Comparison of ENCODE assay signal across 9 mouse cellular contexts in genomic region chr3:73056492-73057196, GRCm38 (mm10). TPM values are rescaled to one million over a fixed set of nuclear protein-coding genes. Genes with fewer than 3 reads are reported as not detected.
A peak's percentile ranks its signal among the peaks of the same experiment; 100 is the strongest.
DNase-seq lines count a peak whose midpoint lies in the region; ATAC-seq and TF ChIP-seq lines count a peak whose summit lies in the region.
"Had no signal": no experiment of that assay in that cellular context is flagged by ENCODE, and none has a peak within 500 bp of the region (broad histone marks: within the 10 kb centered on the region; RNA-seq: fewer than 3 reads in every experiment).

No protein-coding gene starts in this region.

- no peaks in the 10 kb centered on the region for H3K36me3 ChIP-seq in heart, embryonic 16.5 days (ENCODE audit: control insufficient read depth, insufficient read depth)
- H3K36me3 ChIP-seq in forebrain, embryonic 16.5 days (ENCODE audit: control insufficient read depth, insufficient read depth), result no peaks in the 10 kb centered on the region
- H3K36me3 ChIP-seq in liver, postnatal 0 days (replicated peaks; ENCODE audit: insufficient read depth, low read length), result no peaks in the 10 kb centered on the region

- H3K4me2 ChIP-seq in heart, embryonic 16.5 days (ENCODE audit: low read depth, low read length), result peak overlapping the region; percentile 78
- H3K4me2 ChIP-seq in forebrain, embryonic 16.5 days (ENCODE audit: low read length), result peak overlapping the region; percentile 67
- H3K4me2 ChIP-seq in liver, postnatal 0 days (ENCODE audit: low read depth, low read length), result 0 out of 2 replicates have a peak overlapping the region, but pooled peaks have one; percentile 9

- H3K9me3 ChIP-seq in heart, embryonic 16.5 days (replicated peaks; ENCODE audit: control insufficient read depth, low read length), result no peaks in the 10 kb centered on the region
- H3K9me3 ChIP-seq in forebrain, embryonic 16.5 days (ENCODE audit: control insufficient read depth, low read length), result no peaks in the 10 kb centered on the region
- no peaks in the 10 kb centered on the region for H3K9me3 ChIP-seq in liver, postnatal 0 days (ENCODE audit: low read length)

- peak overlapping the region; percentile 55 for H3K4me3 ChIP-seq in heart, embryonic 16.5 days (ENCODE audit: low read length)
- peak overlapping the region; percentile 73 for H3K4me3 ChIP-seq in forebrain, embryonic 16.5 days (replicated peaks; ENCODE audit: low read length)
- H3K4me3 ChIP-seq in liver, postnatal 0 days (ENCODE audit: low read depth, low read length), result no peak overlapping the region

- peaks cover 46% of the 10 kb centered on the region for H3K27me3 ChIP-seq in heart, embryonic 16.5 days (ENCODE audit: control insufficient read depth, insufficient read depth, low read length)
- H3K27me3 ChIP-seq in forebrain, embryonic 16.5 days (replicated peaks; ENCODE audit: control insufficient read depth, insufficient read depth, low read length), result no peaks in the 10 kb centered on the region
- H3K27me3 ChIP-seq in liver, postnatal 0 days (ENCODE audit: insufficient read depth, low read length), result peaks cover 24% of the 10 kb centered on the region

- H3K27ac ChIP-seq in heart, embryonic 16.5 days (ENCODE audit: low read length), result no peak overlapping the region
- peak overlapping the region; percentile 69 for H3K27ac ChIP-seq in forebrain, embryonic 16.5 days (ENCODE audit: low read length)
- no peak overlapping the region for H3K27ac ChIP-seq in liver, postnatal 0 days (ENCODE audit: low read depth)

- ATAC-seq in heart, embryonic 16.5 days (replicated peaks; ENCODE audit: extremely low read depth, insufficient read depth, low FRiP score), result no peak
- peak; percentile 37 for ATAC-seq in forebrain, embryonic 16.5 days
- ATAC-seq in liver, postnatal 0 days, result no peak
- no peak for ATAC-seq in activated CD4-positive, CD25-positive, alpha-beta regulatory T cell, adult 4 months

- H3K9ac ChIP-seq in heart, embryonic 16.5 days (ENCODE audit: low read length), result no peak overlapping the region
- peak overlapping the region; percentile 75 for H3K9ac ChIP-seq in forebrain, embryonic 16.5 days (replicated peaks; ENCODE audit: low read depth, low read length)
- no peak overlapping the region for H3K9ac ChIP-seq in liver, postnatal 0 days (replicated peaks)

- H3K4me1 ChIP-seq in heart, embryonic 16.5 days (ENCODE audit: control insufficient read depth, insufficient read depth, low read length), result peaks cover 5% of the 10 kb centered on the region
- H3K4me1 ChIP-seq in forebrain, embryonic 16.5 days (replicated peaks; ENCODE audit: control insufficient read depth, insufficient read depth, low read length), result peaks cover 10% of the 10 kb centered on the region
- no peaks in the 10 kb centered on the region for H3K4me1 ChIP-seq in liver, postnatal 0 days (ENCODE audit: insufficient read depth)

- WGBS in heart, embryonic 16.5 days, result under 1% methylated on average over 32 of the region's 32 CpGs
- WGBS in forebrain, embryonic 16.5 days, result under 1% methylated on average over 32 of the region's 32 CpGs
- WGBS in liver, postnatal 0 days (ENCODE audit: insufficient replicate concordance), result 1% methylated on average over 32 of the region's 32 CpGs

- no peak for DNase-seq in heart, adult 9 months (ENCODE audit: low spot score in 2 of 2)
- peak; percentile 16 to 52 for DNase-seq in cerebellum, adult 18-20 months
- DNase-seq in liver, postnatal 0 days, result no peak
- DNase-seq in gastrocnemius, adult 8-10 months (ENCODE audit: low spot score in 2 of 2), result no peak
- DNase-seq in B cell, adult 2 months, result no peak

- TF ChIP-seq EP300 in liver, postnatal 0 days (IDR thresholded peaks at IDR 0.05; ENCODE audit: low read depth), result no peak

- no peak for TF ChIP-seq CTCF in liver, postnatal 0 days (IDR thresholded peaks at IDR 0.05; ENCODE audit: low read depth)

RNA-seq across cellular contexts. Expression of gene Slitrk3, which starts 1.0 kb away (rescaled TPM):
- 0.09 and 0.15 TPM in 2 replicates for polyA plus RNA-seq in heart, embryonic 16.5 days (2015; fragmentation: Nextera tagmentation; extraction: Ambion mirVana)
- 16.0 and 18.7 TPM in 2 replicates for polyA plus RNA-seq in forebrain, embryonic 16.5 days (2015; fragmentation: Nextera tagmentation; extraction: Ambion mirVana)
- polyA plus RNA-seq in liver, postnatal 0 days (2015; fragmentation: Nextera tagmentation; extraction: Ambion mirVana), result not detected in 2 replicates
- under 1 TPM in 1 of 4 experiments, not detected in 3; 0.07 TPM for total RNA-seq in gastrocnemius, adult 8-10 months (2022)
- not detected for polyA plus RNA-seq in activated CD4-positive, CD25-positive, alpha-beta regulatory T cell, adult 4 months (2017; shearing (Covaris generic))
- total RNA-seq: MEL had no signal

Comparison
In these comparisons a context has a peak if more than half of its experiments do, and no peak if none do; other contexts are left out.
1. H3K4me2 ChIP-seq: peak in every context shown above with its lines; median percentile 78 in heart, embryonic 16.5 days; 67 in forebrain, embryonic 16.5 days; 9 in liver, postnatal 0 days.
2. DNase-seq: peak in cerebellum, adult 18-20 months (2 of 2); none in heart, adult 9 months (0 of 2), liver, postnatal 0 days (single experiment), gastrocnemius, adult 8-10 months (0 of 2) and B cell, adult 2 months (0 of 2).
3. RNA of gene Slitrk3, which starts 1.0 kb away (polyA plus RNA-seq): 16.0 to 18.7 TPM in forebrain, embryonic 16.5 days; 0.09 to 0.15 TPM in heart, embryonic 16.5 days, not detected in liver, postnatal 0 days and not detected in activated CD4-positive, CD25-positive, alpha-beta regulatory T cell, adult 4 months; every median in the first group is over 10 times any median in the second.